Mouse (Mus musculus) embryonic facial prominence, embryonic 14.5 days (tissue): ENCODE data around the gene Gm16442. TPM values are rescaled to one million over a fixed set of nuclear protein-coding genes. Genes with fewer than 3 reads are reported as not detected.
"Not testable (repeated sequence)": the region's sequence is repeated elsewhere in the genome, so short reads cannot be mapped to it uniquely, and the experiment has no call there.

ENCODE experiments used
- ATAC-seq: fragments of 200-750 bp; cut with Nextera tagmentation; 2 replicates; pipeline ENCODE4 v1.8.0; 2017; ENCODE audit warnings: low read depth, moderate number of reproducible peaks, moderate TSS enrichment
- DNase-seq: peaks from one replicate; pipeline ENCODE4 v3.0.0-alpha.2; 2015; ENCODE audit warnings: low spot score
- H3K27ac ChIP-seq: fragments of 300-500 bp; sonication (generic); replicated peaks from 2 replicates; pipeline ENCODE4 v1.5.1; 2014; ENCODE audit warnings: low read depth, mild to moderate bottlenecking, low read length, moderate library complexity
- H3K27me3 ChIP-seq: fragments of 300-500 bp; sonication (generic); replicated peaks from 2 replicates; pipeline ENCODE4 v1.6.1; 2014; ENCODE audit warnings: low read length; ENCODE audit not compliant: control insufficient read depth, insufficient read depth
- H3K36me3 ChIP-seq: fragments of 300-500 bp; sonication (generic); 2 replicates; pipeline ENCODE4 v1.6.1; 2014; ENCODE audit warnings: low read length, mixed read lengths; ENCODE audit not compliant: control insufficient read depth, insufficient read depth
- H3K4me1 ChIP-seq: fragments of 300-500 bp; sonication (generic); 2 replicates; pipeline ENCODE4 v1.6.1; 2014; ENCODE audit warnings: antibody characterized with exemption, low read length; ENCODE audit not compliant: control insufficient read depth, insufficient read depth
- H3K4me2 ChIP-seq: fragments of 300-500 bp; sonication (generic); 2 replicates; pipeline ENCODE4 v1.6.1; 2014; ENCODE audit warnings: low read depth, mild to moderate bottlenecking, low read length, moderate library complexity, mixed read lengths
- H3K4me3 ChIP-seq: fragments of 300-500 bp; sonication (generic); 2 replicates; pipeline ENCODE4 v1.5.1; 2014; ENCODE audit warnings: low read depth, mild to moderate bottlenecking, low read length
- H3K9ac ChIP-seq: fragments of 300-500 bp; sonication (generic); 2 replicates; pipeline ENCODE4 v1.6.1; 2014; ENCODE audit warnings: low read depth, mild to moderate bottlenecking, low read length, moderate library complexity, mixed read lengths
- H3K9me3 ChIP-seq: fragments of 300-500 bp; sonication (generic); 2 replicates; pipeline ENCODE4 v1.6.1; 2016; ENCODE audit warnings: low read length; ENCODE audit not compliant: control insufficient read depth
- WGBS: fragments of 180-500 bp; shearing (Covaris S2); extraction: QIAGEN DNeasy Blood & Tissue Kit; methylation state at CpG from one replicate; pipeline ENCODE4 v1.1.7; 2014; 5-methylcytosine and 5-hydroxymethylcytosine counted together
- polyA plus RNA-seq: library from polyadenylated mRNA; unstranded; fragments of >200 nt; fragmentation: Nextera tagmentation; extraction: Ambion mirVana; gene quantifications from 2 replicates; pipeline ENCODE4 v1.2.1, GENCODE M21; 2014

Gm16442 gene
- polyA plus RNA-seq: not detected in 2 replicates

GRCm38 (mm10) chr7:20122479-20122878 lies at the start of gene Gm16442:
Gm16442 (minus strand) TSS chr7:20122579.
- WGBS: no CpG with 5 or more reads among the region's 2 CpGs
- H3K4me2 ChIP-seq: not testable (repeated sequence)

GRCm38 (mm10) chr7:20168277-20168676 lies 45.9 kb upstream of the Gm16442 start, which contains the start of gene Vmn1r94:
Vmn1r94 (minus strand) TSS chr7:20168377.
- WGBS: no CpG with 5 or more reads among the region's 3 CpGs
- H3K4me1 ChIP-seq, DNase-seq, H3K27me3 ChIP-seq, H3K4me2 ChIP-seq, ATAC-seq, H3K4me3 ChIP-seq, H3K36me3 ChIP-seq, H3K27ac ChIP-seq, H3K9ac ChIP-seq, H3K9me3 ChIP-seq: not testable (repeated sequence)

More at GRCm38 (mm10) chr7:20122479-20122878, at the start of gene Gm16442:
- not testable (repeated sequence) for H3K4me1 ChIP-seq, DNase-seq, H3K4me3 ChIP-seq, H3K9ac ChIP-seq, H3K36me3 ChIP-seq, H3K27ac ChIP-seq, H3K9me3 ChIP-seq, ATAC-seq, H3K27me3 ChIP-seq

GRCm38 (mm10) chr7:20138988-20139387 lies 16.6 kb upstream of the Gm16442 start, which contains the start of gene Vmn1r93:
Vmn1r93 (minus strand) TSS chr7:20139088.
- not testable (repeated sequence) for DNase-seq, H3K9ac ChIP-seq, H3K4me1 ChIP-seq, H3K4me2 ChIP-seq, H3K36me3 ChIP-seq, H3K27ac ChIP-seq, H3K9me3 ChIP-seq, H3K4me3 ChIP-seq, ATAC-seq, H3K27me3 ChIP-seq
- WGBS: no CpG with 5 or more reads among the region's 5 CpGs

- not testable (repeated sequence) for H3K9ac ChIP-seq, ATAC-seq, H3K27me3 ChIP-seq, H3K4me3 ChIP-seq, H3K36me3 ChIP-seq, H3K4me1 ChIP-seq, H3K9me3 ChIP-seq, H3K4me2 ChIP-seq, H3K27ac ChIP-seq, DNase-seq
- 81% methylated on average over 5 of the region's 5 CpGs for WGBS
Measured at GRCm38 (mm10) chr7:20099380-20099779, 23.0 kb downstream of the Gm16442 start, which contains the start of gene Vmn1r91. Vmn1r91 (plus strand) TSS chr7:20099680.

DNA sequence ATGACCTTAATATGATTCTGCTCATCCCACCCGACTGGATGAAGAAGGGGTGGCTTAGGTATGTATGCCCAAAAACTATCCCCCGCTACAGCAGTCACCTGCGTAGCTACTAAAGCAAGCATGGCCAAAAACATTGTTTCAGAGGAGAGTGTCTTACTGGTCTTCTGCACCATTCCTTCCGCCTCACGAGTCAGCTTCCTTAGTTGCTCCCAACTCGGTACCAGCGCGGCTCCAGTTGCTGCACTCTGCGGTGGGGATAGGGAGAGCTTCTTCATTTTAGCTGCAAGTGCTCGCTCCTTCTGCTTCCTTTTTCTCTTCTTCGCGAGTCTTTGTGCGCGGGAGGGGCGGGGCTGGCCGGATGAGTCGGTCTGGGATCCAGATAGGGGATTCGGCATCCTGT lies 44.3 kb downstream of the Gm16442 start:
- not testable (repeated sequence) for H3K27ac ChIP-seq, H3K27me3 ChIP-seq, DNase-seq, H3K4me1 ChIP-seq, H3K9me3 ChIP-seq, H3K4me3 ChIP-seq, ATAC-seq, H3K36me3 ChIP-seq, H3K9ac ChIP-seq, H3K4me2 ChIP-seq
- WGBS: 76% methylated on average over 18 of the region's 18 CpGs

Other genes starting within 250 kb of the Gm16442 start
- 1.2 TPM in 2 replicates for gene Ceacam19, start 234.6 kb downstream of the Gm16442 start, polyA plus RNA-seq
- 9.0 and 10.2 TPM in 2 replicates for gene Pvr, start 201.4 kb downstream of the Gm16442 start, polyA plus RNA-seq
- gene Igsf23, start 171.8 kb downstream of the Gm16442 start, polyA plus RNA-seq: not detected in 2 replicates
- gene Ceacam20, start 157.2 kb downstream of the Gm16442 start, polyA plus RNA-seq: not detected in 2 replicates
- not detected in 2 replicates for gene Nlrp9b, start 131.1 kb downstream of the Gm16442 start, polyA plus RNA-seq
- not detected in 2 replicates for gene Vmn1r91, start 22.9 kb downstream of the Gm16442 start, polyA plus RNA-seq
- not detected in 2 replicates for gene Vmn1r93, start 16.5 kb upstream of the Gm16442 start, polyA plus RNA-seq
- gene Vmn1r94, start 45.8 kb upstream of the Gm16442 start, polyA plus RNA-seq: not detected in 2 replicates
- not detected in 2 replicates for gene Vmn1r95, start 71.1 kb upstream of the Gm16442 start, polyA plus RNA-seq
- not detected in 2 replicates for gene Gm6164, start 83.0 kb upstream of the Gm16442 start, polyA plus RNA-seq
- gene Gm4498, start 111.2 kb upstream of the Gm16442 start, polyA plus RNA-seq: not detected in 2 replicates
- not detected in 2 replicates for gene Gm5890, start 140.3 kb upstream of the Gm16442 start, polyA plus RNA-seq
- not detected in 2 replicates for gene Gm4133, start 211.5 kb upstream of the Gm16442 start, polyA plus RNA-seq